Mouse (Mus musculus) forebrain, embryonic 16.5 days (tissue): ENCODE data around the gene Traf2. TPM values are rescaled to one million over a fixed set of nuclear protein-coding genes. Genes with fewer than 3 reads are reported as not detected.
A peak's percentile ranks its signal among the peaks of the same experiment; 100 is the strongest.

ENCODE experiments used
- ATAC-seq: fragments of 200-750 bp; cut with Nextera tagmentation; 2 replicates; pipeline ENCODE4 v1.8.0; 2017; ENCODE audit warnings: mild to moderate bottlenecking, moderate library complexity
- H3K27ac ChIP-seq: fragments of 300-500 bp; sonication (generic); 2 replicates; pipeline ENCODE4 v1.5.1; 2014; ENCODE audit warnings: low read length, control low read depth
- H3K27me3 ChIP-seq: fragments of 300-500 bp; sonication (generic); replicated peaks from 2 replicates; pipeline ENCODE4 v1.6.1; 2014; ENCODE audit warnings: low read length; ENCODE audit not compliant: control insufficient read depth, insufficient read depth
- H3K36me3 ChIP-seq: fragments of 300-500 bp; sonication (generic); 2 replicates; pipeline ENCODE4 v1.6.1; 2014; ENCODE audit not compliant: control insufficient read depth, insufficient read depth
- H3K4me1 ChIP-seq: fragments of 300-500 bp; sonication (generic); replicated peaks from 2 replicates; pipeline ENCODE4 v1.6.1; 2014; ENCODE audit warnings: low read length; ENCODE audit not compliant: control insufficient read depth, insufficient read depth
- H3K4me2 ChIP-seq: fragments of 300-500 bp; sonication (generic); 2 replicates; pipeline ENCODE4 v1.6.1; 2014; ENCODE audit warnings: mild to moderate bottlenecking, low read length, control low read depth
- H3K4me3 ChIP-seq: fragments of 300-500 bp; sonication (generic); replicated peaks from 2 replicates; pipeline ENCODE4 v1.5.1; 2014; ENCODE audit warnings: mild to moderate bottlenecking, low read length, control low read depth
- H3K9ac ChIP-seq: fragments of 300-500 bp; sonication (generic); replicated peaks from 2 replicates; pipeline ENCODE4 v1.6.1; 2014; ENCODE audit warnings: low read depth, low read length, control low read depth
- H3K9me3 ChIP-seq: fragments of 300-500 bp; sonication (generic); 2 replicates; pipeline ENCODE4 v1.6.1; 2016; ENCODE audit warnings: low read length; ENCODE audit not compliant: control insufficient read depth
- WGBS: fragments of 180-500 bp; shearing (Covaris S2); extraction: QIAGEN DNeasy Blood & Tissue Kit; methylation state at CpG from one replicate; pipeline ENCODE4 v1.1.7; 2014; 5-methylcytosine and 5-hydroxymethylcytosine counted together
- polyA plus RNA-seq: library from polyadenylated mRNA; unstranded; fragments of >200 nt; fragmentation: Nextera tagmentation; extraction: Ambion mirVana; gene quantifications from 2 replicates; pipeline ENCODE4 v1.2.1, GENCODE M21; 2015

The Traf2 gene
- polyA plus RNA-seq: 26.8 and 29.5 TPM in 2 replicates

- WGBS: 2% methylated on average over 47 of the region's 48 CpGs
- peak within 1 kb of the TSS; percentile 73 for H3K4me2 ChIP-seq
- H3K9me3 ChIP-seq: no peaks in the 10 kb centered on the region
- ATAC-seq: peak; percentile 100
- peak within 1 kb of the TSS; percentile 77 for H3K4me3 ChIP-seq
- H3K27ac ChIP-seq: no peak within 1 kb of the TSS
- H3K36me3 ChIP-seq: no peaks in the 10 kb centered on the region
- H3K4me1 ChIP-seq: peaks cover 11% of the 10 kb centered on the region
- peak within 1 kb of the TSS; percentile 82 for H3K9ac ChIP-seq
- H3K27me3 ChIP-seq: no peaks in the 10 kb centered on the region
Measured at GRCm38 (mm10) chr2:25546811-25547491, at the start of gene Traf2. Gene Traf2 (minus strand): TSS chr2:25546940.

GRCm38 (mm10) chr2:25591863-25592262, 45.1 kb upstream of the Traf2 start:
- Histone ChIP-seq H3K27me3 (no peaks in the 10 kb centered on the region), H3K36me3 (peaks cover 44% of the 10 kb centered on the region), H3K4me1 (no peaks in the 10 kb centered on the region), H3K4me3 (no peak overlapping the region), H3K27ac (no peak overlapping the region), H3K4me2 (no peak overlapping the region), H3K9ac (no peak overlapping the region), H3K9me3 (no peaks in the 10 kb centered on the region)
- 86% methylated on average over 2 of the region's 2 CpGs for WGBS
- no peak for ATAC-seq

- 93% methylated on average over 8 of the region's 8 CpGs for WGBS
- Histone ChIP-seq H3K9me3 (no peaks in the 10 kb centered on the region), H3K27ac (no peak overlapping the region), H3K4me2 (no peak overlapping the region), H3K9ac (no peak overlapping the region), H3K4me3 (no peak overlapping the region), H3K27me3 (no peaks in the 10 kb centered on the region), H3K4me1 (no peaks in the 10 kb centered on the region), H3K36me3 (peaks cover 32% of the 10 kb centered on the region)
- ATAC-seq: no peak
Measured at GRCm38 (mm10) chr2:25588227-25588907, 41.6 kb upstream of the Traf2 start.

- Histone ChIP-seq H3K27ac (no peak overlapping the region), H3K9me3 (no peaks in the 10 kb centered on the region), H3K4me3 (no peak overlapping the region), H3K9ac (no peak overlapping the region), H3K36me3 (peaks cover 25% of the 10 kb centered on the region), H3K4me2 (no peak overlapping the region), H3K4me1 (peaks cover 3% of the 10 kb centered on the region; the same call in 1 of the 2 replicates), H3K27me3 (no peaks in the 10 kb centered on the region)
- WGBS: 92% methylated on average over 8 of the region's 8 CpGs
- no peak for ATAC-seq
Measured at GRCm38 (mm10) chr2:25587290-25587689, 40.5 kb upstream of the Traf2 start.

- H3K4me1 ChIP-seq: peaks cover 18% of the 10 kb centered on the region
- no peaks in the 10 kb centered on the region for H3K9me3 ChIP-seq
- no peak overlapping the region for H3K27ac ChIP-seq
- H3K9ac ChIP-seq: no peak overlapping the region
- WGBS: 77% methylated on average over 3 of the region's 3 CpGs
- H3K36me3 ChIP-seq: peaks cover 15% of the 10 kb centered on the region; the same call in 1 of the 2 replicates
- peaks cover 6% of the 10 kb centered on the region for H3K27me3 ChIP-seq
- H3K4me3 ChIP-seq: no peak overlapping the region
- no peak for ATAC-seq
- H3K4me2 ChIP-seq: no peak overlapping the region
Measured at GRCm38 (mm10) chr2:25585601-25586000, 38.9 kb upstream of the Traf2 start.

GRCm38 (mm10) chr2:25584856-25585255, 38.1 kb upstream of the Traf2 start:
- peaks cover 23% of the 10 kb centered on the region for H3K4me1 ChIP-seq
- peaks cover 7% of the 10 kb centered on the region; the same call in 1 of the 2 replicates for H3K36me3 ChIP-seq
- H3K27ac ChIP-seq: no peak overlapping the region
- H3K9me3 ChIP-seq: no peaks in the 10 kb centered on the region
- no peak overlapping the region for H3K4me3 ChIP-seq
- peaks cover 13% of the 10 kb centered on the region for H3K27me3 ChIP-seq
- ATAC-seq: no peak
- no peak overlapping the region for H3K9ac ChIP-seq
- H3K4me2 ChIP-seq: no peak overlapping the region
- 72% methylated on average over 4 of the region's 4 CpGs for WGBS

- Histone ChIP-seq H3K9me3 (no peaks in the 10 kb centered on the region), H3K27me3 (peaks cover 20% of the 10 kb centered on the region), H3K36me3 (peaks cover 7% of the 10 kb centered on the region; the same call in 1 of the 2 replicates), H3K9ac (no peak overlapping the region), H3K4me3 (no peak overlapping the region), H3K4me1 (peaks cover 30% of the 10 kb centered on the region), H3K4me2 (no peak overlapping the region), H3K27ac (no peak overlapping the region)
- 97% methylated on average over 3 of the region's 3 CpGs for WGBS
- no peak for ATAC-seq
Measured at GRCm38 (mm10) chr2:25584152-25584551, 37.4 kb upstream of the Traf2 start.

GRCm38 (mm10) chr2:25583571-25583970, 36.8 kb upstream of the Traf2 start:
- Histone ChIP-seq H3K27me3 (peaks cover 26% of the 10 kb centered on the region), H3K27ac (no peak overlapping the region), H3K9ac (no peak overlapping the region), H3K9me3 (no peaks in the 10 kb centered on the region), H3K4me2 (no peak overlapping the region), H3K4me3 (no peak overlapping the region), H3K36me3 (peaks cover 7% of the 10 kb centered on the region; the same call in 1 of the 2 replicates), H3K4me1 (peaks cover 31% of the 10 kb centered on the region)
- no peak for ATAC-seq
- 71% methylated on average over 4 of the region's 4 CpGs for WGBS

- ATAC-seq: no peak
- peaks cover 7% of the 10 kb centered on the region; the same call in 1 of the 2 replicates for H3K36me3 ChIP-seq
- H3K27me3 ChIP-seq: peaks cover 31% of the 10 kb centered on the region
- peaks cover 36% of the 10 kb centered on the region for H3K4me1 ChIP-seq
- H3K9me3 ChIP-seq: no peaks in the 10 kb centered on the region
- WGBS: 81% methylated on average over 6 of the region's 6 CpGs
- no peak overlapping the region for H3K4me2 ChIP-seq
- H3K27ac ChIP-seq: no peak overlapping the region
- H3K4me3 ChIP-seq: no peak overlapping the region
- H3K9ac ChIP-seq: no peak overlapping the region
Measured at GRCm38 (mm10) chr2:25583120-25583481, 36.4 kb upstream of the Traf2 start.
